Mouse (Mus musculus): Measurements from ENCODE around the gene Gm38392.
"Not testable (repeated sequence)": the region's sequence is repeated elsewhere in the genome, so short reads cannot be mapped to it uniquely, and the experiment has no call there.

Gm38392 gene

GRCm38 (mm10) chr3:88276529-88277143 lies 10.4 kb downstream of the Gm38392 start:
- no peak for DNase-seq (ENCODE audit: low spot score in 2 of 2)

GRCm38 (mm10) chr3:88276121-88276520 lies 10.9 kb downstream of the Gm38392 start:
- DNase-seq (ENCODE audit: low spot score in 2 of 2) = no peak

- no peak for DNase-seq (ENCODE audit: low spot score in 2 of 2)
Observed at GRCm38 (mm10) chr3:88274002-88274401, 13.0 kb downstream of the Gm38392 start.

- no peak for DNase-seq (ENCODE audit: low spot score in 2 of 2)
Observed at GRCm38 (mm10) chr3:88271859-88272258, 15.2 kb downstream of the Gm38392 start.

GRCm38 (mm10) chr3:88271298-88271697 lies 15.7 kb downstream of the Gm38392 start:
- DNase-seq (ENCODE audit: low spot score in 2 of 2) = not testable (repeated sequence)

GRCm38 (mm10) chr3:88268991-88269390 lies 18.0 kb downstream of the Gm38392 start:
- no peak for DNase-seq (ENCODE audit: low spot score in 2 of 2)

GRCm38 (mm10) chr3:88268014-88268413 lies 19.0 kb downstream of the Gm38392 start:
- not testable (repeated sequence) for DNase-seq (ENCODE audit: low spot score in 2 of 2)

- no peak for DNase-seq (ENCODE audit: low spot score in 2 of 2)
Observed at GRCm38 (mm10) chr3:88262346-88262745, 24.7 kb downstream of the Gm38392 start.

GRCm38 (mm10) chr3:88256382-88256781 lies 30.6 kb downstream of the Gm38392 start:
- no peak for DNase-seq (ENCODE audit: low spot score in 2 of 2)

- DNase-seq (ENCODE audit: low spot score in 2 of 2) = no peak
Observed at GRCm38 (mm10) chr3:88255950-88256349, 31.1 kb downstream of the Gm38392 start.

GRCm38 (mm10) chr3:88254268-88254926 lies 32.6 kb downstream of the Gm38392 start, which contains the start of gene Rhbg:
Gene Rhbg, minus strand, starts transcription at chr3:88254709.
- DNase-seq (ENCODE audit: low spot score in 2 of 2) = no peak

- no peak for DNase-seq (ENCODE audit: low spot score in 2 of 2)
Observed at GRCm38 (mm10) chr3:88252739-88253138, 34.3 kb downstream of the Gm38392 start.

GRCm38 (mm10) chr3:88248406-88248805 lies 38.6 kb downstream of the Gm38392 start:
- DNase-seq (ENCODE audit: low spot score in 2 of 2) = no peak

GRCm38 (mm10) chr3:88247666-88248065 lies 39.3 kb downstream of the Gm38392 start:
- DNase-seq (ENCODE audit: low spot score in 2 of 2) = no peak

GRCm38 (mm10) chr3:88245811-88246210 lies 41.2 kb downstream of the Gm38392 start:
- DNase-seq (ENCODE audit: low spot score in 2 of 2) = peak in 1 of 2 experiments; percentile 73

- no peak for DNase-seq (ENCODE audit: low spot score in 2 of 2)
Observed at GRCm38 (mm10) chr3:88244071-88244470, 42.9 kb downstream of the Gm38392 start.

- DNase-seq (ENCODE audit: low spot score in 2 of 2) = peak in 1 of 2 experiments; percentile 77
Observed at GRCm38 (mm10) chr3:88242531-88242930, 44.5 kb downstream of the Gm38392 start.

- no peak for DNase-seq (ENCODE audit: low spot score in 2 of 2)
Observed at GRCm38 (mm10) chr3:88241045-88241786, 45.8 kb downstream of the Gm38392 start.

GRCm38 (mm10) chr3:88239446-88239845 lies 47.6 kb downstream of the Gm38392 start:
- no peak for DNase-seq (ENCODE audit: low spot score in 2 of 2)

GRCm38 (mm10) chr3:88238866-88239391 lies 48.1 kb downstream of the Gm38392 start:
- no peak for DNase-seq (ENCODE audit: low spot score in 2 of 2)

GRCm38 (mm10) chr3:88237556-88238194 lies 49.3 kb downstream of the Gm38392 start:
- no peak for DNase-seq (ENCODE audit: low spot score in 2 of 2)

- DNase-seq (ENCODE audit: low spot score in 2 of 2) = no peak
Observed at GRCm38 (mm10) chr3:88237161-88237555, 49.9 kb downstream of the Gm38392 start.
